Mouse (Mus musculus) Patski (cell line): ENCODE measurements around the gene Mob3c. TPM values are rescaled to one million over a fixed set of nuclear protein-coding genes. Genes with fewer than 3 reads are reported as not detected.

Source experiments
- ATAC-seq: fragments of 100-300 bp; one replicate; pipeline ENCODE4 v1.8.0; 2021
- CTCF ChIA-PET: fragments of 350-600 bp; sonication (Branson Sonifier 250); formaldehyde crosslinking; loops from one replicate; lab custom pipeline; 2022; ENCODE audit warnings: inconsistent platforms; lab: Charles Lee
- POLR2A ChIA-PET: fragments of 350-600 bp; sonication (Branson Sonifier 250); formaldehyde crosslinking; loops from one replicate; lab custom pipeline; 2022; ENCODE audit warnings: antibody characterized with exemption, inconsistent platforms; lab: Charles Lee
- DNase-seq: peaks from one replicate; pipeline ENCODE4 v3.0.0-alpha.2; 2011; ENCODE audit warnings: low read depth, low spot score
- H3K27me3 ChIP-seq: fragments of 371-371 bp; one replicate; pipeline ENCODE4 v1.5.1; 2021
- CTCF ChIP-seq: fragments of 100-300 bp; IDR thresholded peaks from one replicate; pipeline ENCODE4 v1.5.1; 2021
- in situ Hi-C: fragments of 300-500 bp; cut with MboI; formaldehyde crosslinking; loops from 3 replicates; pipeline ENCODE4 v1.11.1; 2018; ENCODE audit warnings: low pct_unique_long_range_greater_than_20kb, mixed read lengths
- polyA plus RNA-seq: library from polyadenylated mRNA; unstranded; gene quantifications from one replicate; pipeline ENCODE4 v1.2.3, GENCODE M21; 2021

Mob3c gene
- polyA plus RNA-seq, 1 experiment from 2014 or later = 4.9 TPM

DNA sequence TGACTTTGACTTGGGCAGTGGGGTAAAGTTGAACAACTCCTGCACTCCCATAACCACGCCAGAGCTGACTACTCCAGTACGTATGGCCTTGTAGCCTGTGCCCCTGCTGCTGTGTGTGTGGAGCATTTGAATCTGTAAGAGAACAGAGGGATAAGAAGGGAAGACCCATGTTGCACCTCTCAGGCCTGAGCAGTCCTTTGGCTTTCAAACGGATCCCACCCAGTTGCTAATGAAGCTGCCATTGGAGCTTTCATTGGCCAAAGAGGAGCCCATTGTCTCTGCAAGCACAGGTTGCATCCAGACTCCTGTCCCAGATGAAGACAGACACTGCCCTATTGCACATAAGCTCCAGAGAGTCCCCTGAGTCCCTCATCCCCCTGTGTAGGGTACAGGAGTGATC, 45.3 kb downstream of the Mob3c start:
- ATAC-seq = no peak
- ChIA-PET POLR2A (no interaction called here), CTCF (no interaction called here)
- no peak for DNase-seq
- no peaks in the 10 kb centered on the region for H3K27me3 ChIP-seq
- TF ChIP-seq CTCF = no peak
- in situ Hi-C loops = no loop called here

DNA sequence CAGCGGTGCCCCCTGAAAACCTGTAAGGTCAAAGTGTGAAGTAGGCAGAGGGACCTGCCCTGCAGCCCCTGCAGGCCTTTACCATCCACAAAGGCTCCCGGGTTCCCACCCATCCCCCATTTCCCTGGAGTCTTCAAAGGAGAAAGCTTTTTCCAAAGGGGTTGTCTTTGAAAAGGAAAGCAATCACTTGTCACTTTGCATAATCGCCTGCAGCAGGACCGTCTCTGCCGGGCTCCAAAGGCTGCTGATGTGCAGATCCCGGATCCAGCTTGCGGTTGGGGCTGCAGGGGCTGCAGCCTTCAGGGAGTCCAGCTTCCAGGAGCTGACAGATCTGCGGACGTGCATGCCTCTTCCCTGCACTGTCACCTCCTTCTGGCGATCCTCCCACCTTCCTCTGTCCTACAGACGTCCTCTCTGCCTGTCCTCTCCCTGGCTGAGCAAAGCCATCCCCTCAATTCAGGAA, 50.4 kb downstream of the Mob3c start:
- in situ Hi-C loops = no loop called here
- ChIA-PET CTCF (interaction anchor here (1.6 kb wide), 1 partner anchor 11 kb away, joined by 4 read pairs; no protein-coding TSS in a partner anchor), POLR2A (no interaction called here)
- ATAC-seq = no peak
- no peak for DNase-seq
- no peaks in the 10 kb centered on the region for H3K27me3 ChIP-seq
- no peak for TF ChIP-seq CTCF

DNA sequence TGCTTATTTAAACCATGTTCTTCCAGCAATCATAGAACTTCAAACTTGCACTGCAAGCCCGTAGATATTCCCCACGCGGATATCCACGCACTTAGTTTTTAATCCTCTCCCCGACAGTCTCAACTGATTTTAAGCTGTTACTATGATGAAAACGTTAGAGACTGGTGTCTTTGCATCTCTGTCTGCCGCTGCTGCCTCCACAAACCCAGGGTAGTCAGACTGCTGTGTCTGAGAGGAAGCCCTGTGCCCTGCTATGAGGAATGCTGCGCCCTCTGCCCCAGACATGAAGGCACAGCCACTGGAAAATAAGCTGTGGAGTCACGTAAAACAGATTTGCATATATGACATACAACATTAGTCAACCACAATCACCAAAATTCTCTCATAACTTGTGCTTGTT, 50.9 kb downstream of the Mob3c start:
- TF ChIP-seq CTCF = no peak
- ChIA-PET POLR2A (no interaction called here), CTCF (interaction anchor here (1.6 kb wide), 1 partner anchor 10 kb away, joined by 4 read pairs; no protein-coding TSS in a partner anchor)
- no peak for DNase-seq
- ATAC-seq = no peak
- in situ Hi-C loops = no loop called here
- H3K27me3 ChIP-seq = no peaks in the 10 kb centered on the region

DNA sequence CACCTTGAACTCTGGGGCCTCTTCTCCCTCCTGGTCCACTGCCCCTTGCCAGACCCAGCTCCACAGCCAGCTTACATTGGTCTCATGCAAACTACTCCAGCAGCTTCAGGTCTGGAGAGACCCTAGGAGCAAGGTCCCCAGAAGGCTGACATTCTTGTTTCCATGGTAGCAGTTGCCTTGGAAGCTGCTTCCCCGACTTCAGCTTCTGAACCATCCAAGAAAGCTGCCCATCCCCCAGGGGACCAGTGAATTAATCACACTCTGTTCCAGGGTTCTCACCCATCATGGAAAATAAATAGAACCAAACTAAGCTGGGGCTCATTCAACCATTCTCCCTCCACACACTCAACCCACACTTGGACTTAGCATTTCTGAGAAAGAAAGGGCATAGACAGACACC, 53.3 kb downstream of the Mob3c start:
- no peak for DNase-seq
- CTCF ChIA-PET = interaction anchor here (0.7 to 1.2 kb wide), 2 partner anchors 11 to 148 kb away, joined by 3 to 4 read pairs; no protein-coding TSS in a partner anchor
- TF ChIP-seq CTCF = no peak
- no peak for ATAC-seq
- POLR2A ChIA-PET = no interaction called here
- no peaks in the 10 kb centered on the region for H3K27me3 ChIP-seq
- in situ Hi-C loops = no loop called here

DNA sequence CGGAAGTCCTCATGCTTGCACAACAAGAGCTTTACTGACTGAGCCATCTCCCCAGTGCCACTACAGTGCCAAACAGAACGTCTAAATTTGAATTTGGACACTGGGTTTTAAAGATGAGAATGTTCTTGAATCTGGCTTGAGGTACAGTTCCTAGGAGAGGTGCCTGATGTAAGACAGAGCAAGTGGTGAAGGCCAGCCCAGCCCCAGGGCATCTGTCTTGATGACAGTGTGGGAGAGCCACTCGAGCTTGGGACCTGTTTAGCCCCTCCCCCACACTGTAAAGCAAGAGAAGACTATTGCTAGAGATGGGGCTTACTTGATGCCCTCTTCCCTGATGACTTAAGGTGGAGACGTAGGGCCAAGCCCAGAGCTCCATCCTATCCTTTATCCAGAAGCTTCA, 54.3 kb downstream of the Mob3c start:
- in situ Hi-C loops = no loop called here
- ATAC-seq (no peak), DNase-seq (no peak)
- no peaks in the 10 kb centered on the region for H3K27me3 ChIP-seq
- no peak for TF ChIP-seq CTCF
- CTCF ChIA-PET = no interaction called here
- POLR2A ChIA-PET = no interaction called here

DNA sequence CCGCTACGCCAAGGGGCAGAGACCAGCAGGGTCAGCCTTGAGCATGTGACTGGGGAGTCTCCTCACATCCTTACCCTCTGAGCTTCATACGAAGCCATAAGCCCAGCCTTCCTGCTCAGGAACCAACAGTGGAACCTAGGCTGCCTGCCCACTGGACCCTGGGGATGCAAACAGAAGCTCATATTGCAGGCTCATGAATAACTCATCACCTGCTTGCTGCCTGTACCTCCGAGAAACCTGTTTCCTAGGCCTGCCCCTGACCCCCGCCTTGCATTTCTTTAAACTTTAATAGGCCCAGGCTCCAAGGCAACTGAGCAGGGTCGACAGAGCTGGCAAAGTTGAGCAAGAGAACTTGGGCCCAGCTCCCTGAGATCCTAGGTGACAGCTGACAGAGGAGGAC, 56.1 kb downstream of the Mob3c start, which contains the start of gene Kncn:
Gene Kncn (plus strand): TSS at position 379 of the 400 bp plus-strand sequence.
- in situ Hi-C loops = no loop called here
- peaks cover 2% of the 10 kb centered on the region for H3K27me3 ChIP-seq
- ChIA-PET CTCF (no interaction called here), POLR2A (no interaction called here)
- DNase-seq = no peak
- no peak for ATAC-seq
- TF ChIP-seq CTCF = no peak

Other genes starting within 250 kb of the Mob3c start
- not detected for gene Cyp4a32, start 227.1 kb upstream of the Mob3c start, polyA plus RNA-seq
- 0.19 TPM for gene Cyp4b1, start 180.4 kb upstream of the Mob3c start, polyA plus RNA-seq
- gene Efcab14, start 90.3 kb upstream of the Mob3c start, polyA plus RNA-seq = 38.9 TPM
- 0.83 TPM for gene Tex38, start 47.1 kb upstream of the Mob3c start, polyA plus RNA-seq
- 28.5 TPM for gene Atpaf1, start 43.3 kb upstream of the Mob3c start, polyA plus RNA-seq
- 26.3 TPM for gene Mknk1, start 11.1 kb downstream of the Mob3c start, polyA plus RNA-seq
- gene Kncn, start 56.3 kb downstream of the Mob3c start, polyA plus RNA-seq = not detected
- gene 6430628N08Rik, start 62.6 kb downstream of the Mob3c start, polyA plus RNA-seq = not detected
- not detected for gene Dmbx1, start 111.8 kb downstream of the Mob3c start, polyA plus RNA-seq
- 3.4 TPM for gene Faah, start 189.8 kb downstream of the Mob3c start, polyA plus RNA-seq
- gene Nsun4, start 225.8 kb downstream of the Mob3c start, polyA plus RNA-seq = 7.2 TPM
- 441 TPM for gene Uqcrh, start 247.0 kb downstream of the Mob3c start, polyA plus RNA-seq
- 58.3 TPM for gene Lrrc41, start 247.2 kb downstream of the Mob3c start, polyA plus RNA-seq